ENCODE assay signal across 8 mouse cellular contexts in the genomic region with DNA sequence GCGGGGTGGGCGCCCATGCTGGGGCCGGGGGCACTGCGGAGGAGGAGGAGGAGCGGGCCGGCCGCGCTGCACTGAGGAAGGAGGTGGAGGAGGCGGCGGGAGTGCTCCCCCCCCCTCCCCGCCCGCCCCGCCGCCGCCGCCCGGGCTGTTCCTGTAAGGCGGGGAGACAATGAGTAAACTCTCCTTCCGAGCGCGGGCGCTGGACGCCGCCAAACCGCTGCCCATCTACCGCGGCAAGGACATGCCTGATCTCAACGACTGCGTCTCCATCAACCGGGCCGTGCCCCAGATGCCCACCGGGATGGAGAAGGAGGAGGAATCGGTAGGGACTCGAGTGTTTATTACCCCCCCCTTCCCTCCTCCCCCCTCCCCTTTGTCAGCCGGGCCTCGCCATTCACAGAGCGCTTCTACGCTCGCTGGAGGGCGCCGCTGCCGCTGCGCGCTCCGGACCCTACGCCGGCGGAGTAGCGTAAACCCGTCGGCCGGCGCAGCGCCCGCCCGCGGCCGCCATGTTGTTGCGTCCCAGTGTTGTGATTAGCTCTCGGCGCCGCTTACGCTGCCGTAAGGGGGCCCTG. TPM values are rescaled to one million over a fixed set of nuclear protein-coding genes. Genes with fewer than 3 reads are reported as not detected.
A peak's percentile ranks its signal among the peaks of the same experiment; 100 is the strongest.
DNase-seq lines count a peak whose midpoint lies in the region; ATAC-seq and TF ChIP-seq lines count a peak whose summit lies in the region.

No protein-coding gene starts in this region.

- peak; percentile 93 for ATAC-seq in forebrain, embryonic 12.5 days (ENCODE audit: low FRiP score)
- ATAC-seq in heart, postnatal 0 days (ENCODE audit: insufficient read depth, low read depth) = peak; percentile 83
- ATAC-seq in liver, embryonic 16.5 days (ENCODE audit: low read depth) = peak; percentile 79
- peak; percentile 91 for ATAC-seq in neural tube, embryonic 15.5 days (ENCODE audit: low FRiP score)

- peak; percentile 86 for DNase-seq in c-Kit-positive CD71-positive TER-119-positive erythroid progenitor cells, embryonic 14.5 days (ENCODE audit: low spot score)
- DNase-seq in heart, postnatal 0 days (ENCODE audit: low spot score) = peak; percentile 86
- DNase-seq in kidney, postnatal 4 days = peak; percentile 92 to 95
- DNase-seq in testis, postnatal 14 days (ENCODE audit: low spot score) = peak; percentile 91

- H3K4me3 ChIP-seq in ES-Bruce4 (ENCODE audit: low read depth, low read length) = peak overlapping the region; percentile 100
- H3K4me3 ChIP-seq in forebrain, embryonic 12.5 days (replicated peaks) = peak overlapping the region; percentile 92
- peak overlapping the region; percentile 81 for H3K4me3 ChIP-seq in heart, postnatal 0 days (ENCODE audit: low read depth, low read length)
- peak overlapping the region; percentile 99 for H3K4me3 ChIP-seq in liver, embryonic 16.5 days (ENCODE audit: low read depth, low read length)
- H3K4me3 ChIP-seq in neural tube, embryonic 15.5 days (replicated peaks) = peak overlapping the region; percentile 78

- peak overlapping the region; percentile 100 for H3K9ac ChIP-seq in ES-Bruce4 (ENCODE audit: low read depth, poor library complexity, severe bottlenecking)
- H3K9ac ChIP-seq in forebrain, embryonic 12.5 days = peak overlapping the region; percentile 95
- H3K9ac ChIP-seq in heart, postnatal 0 days (replicated peaks; ENCODE audit: low read depth, low read length) = peak overlapping the region; percentile 96
- H3K9ac ChIP-seq in liver, embryonic 16.5 days (ENCODE audit: low read depth, low read length) = peak overlapping the region; percentile 96
- H3K9ac ChIP-seq in neural tube, embryonic 15.5 days (replicated peaks) = peak overlapping the region; percentile 89

- H3K36me3 ChIP-seq in ES-Bruce4 (ENCODE audit: control insufficient read depth, insufficient read depth, low read length, poor library complexity, severe bottlenecking) = no peaks in the 10 kb centered on the region
- H3K36me3 ChIP-seq in forebrain, embryonic 12.5 days (replicated peaks) = no peaks in the 10 kb centered on the region
- H3K36me3 ChIP-seq in heart, postnatal 0 days (replicated peaks; ENCODE audit: control insufficient read depth, insufficient read depth, low read length) = no peaks in the 10 kb centered on the region
- H3K36me3 ChIP-seq in liver, embryonic 16.5 days (ENCODE audit: control insufficient read depth, insufficient read depth) = no peaks in the 10 kb centered on the region
- no peaks in the 10 kb centered on the region for H3K36me3 ChIP-seq in neural tube, embryonic 15.5 days

- H3K27me3 ChIP-seq in ES-Bruce4 (ENCODE audit: control insufficient read depth, insufficient read depth, low read length, poor library complexity, severe bottlenecking) = no peaks in the 10 kb centered on the region
- no peaks in the 10 kb centered on the region for H3K27me3 ChIP-seq in forebrain, embryonic 12.5 days
- no peaks in the 10 kb centered on the region for H3K27me3 ChIP-seq in heart, postnatal 0 days (ENCODE audit: control insufficient read depth, insufficient read depth, low read length)
- H3K27me3 ChIP-seq in liver, embryonic 16.5 days (ENCODE audit: control insufficient read depth, insufficient read depth, low read depth, low read length) = no peaks in the 10 kb centered on the region; the same call in none of the 2 replicates
- no peaks in the 10 kb centered on the region for H3K27me3 ChIP-seq in neural tube, embryonic 15.5 days (replicated peaks)

- peaks cover 1% of the 10 kb centered on the region for H3K4me1 ChIP-seq in ES-Bruce4 (ENCODE audit: control insufficient read depth, insufficient read depth, low read length)
- H3K4me1 ChIP-seq in forebrain, embryonic 12.5 days = peaks cover 22% of the 10 kb centered on the region
- no peaks in the 10 kb centered on the region; the same call in 1 of the 2 replicates for H3K4me1 ChIP-seq in heart, postnatal 0 days (ENCODE audit: control insufficient read depth, insufficient read depth)
- peaks cover 5% of the 10 kb centered on the region for H3K4me1 ChIP-seq in liver, embryonic 16.5 days (ENCODE audit: control insufficient read depth, low read depth, low read length)
- H3K4me1 ChIP-seq in neural tube, embryonic 15.5 days = peaks cover 25% of the 10 kb centered on the region

- peak overlapping the region; percentile 92 for H3K27ac ChIP-seq in ES-Bruce4 (ENCODE audit: insufficient read depth, low read length)
- H3K27ac ChIP-seq in forebrain, embryonic 12.5 days = peak overlapping the region; percentile 100
- H3K27ac ChIP-seq in heart, postnatal 0 days (ENCODE audit: low read depth) = peak overlapping the region; percentile 100
- peak overlapping the region; percentile 98 for H3K27ac ChIP-seq in liver, embryonic 16.5 days (ENCODE audit: low read length)
- H3K27ac ChIP-seq in neural tube, embryonic 15.5 days (replicated peaks) = peak overlapping the region; percentile 100

- no peaks in the 10 kb centered on the region for H3K9me3 ChIP-seq in ES-Bruce4 (replicated peaks; ENCODE audit: control insufficient read depth, insufficient read depth, low read length, poor library complexity, severe bottlenecking)
- no peaks in the 10 kb centered on the region for H3K9me3 ChIP-seq in forebrain, embryonic 12.5 days
- H3K9me3 ChIP-seq in heart, postnatal 0 days (replicated peaks; ENCODE audit: control insufficient read depth, low read length) = no peaks in the 10 kb centered on the region
- H3K9me3 ChIP-seq in liver, embryonic 16.5 days (replicated peaks; ENCODE audit: control insufficient read depth, low read length) = no peaks in the 10 kb centered on the region
- H3K9me3 ChIP-seq in neural tube, embryonic 15.5 days (replicated peaks) = no peaks in the 10 kb centered on the region

- 0% methylated on average over 32 of the region's 64 CpGs for WGBS in forebrain, embryonic 12.5 days
- 0% methylated on average over 38 of the region's 64 CpGs for WGBS in heart, postnatal 0 days
- WGBS in liver, embryonic 16.5 days (ENCODE audit: insufficient replicate concordance) = under 1% methylated on average over 53 of the region's 64 CpGs
- under 1% methylated on average over 41 of the region's 64 CpGs for WGBS in neural tube, embryonic 15.5 days

- no peak for TF ChIP-seq POLR2A in ES-Bruce4 (IDR thresholded peaks at IDR 0.05; ENCODE audit: insufficient read depth, low read length)

- TF ChIP-seq EP300 in ES-Bruce4 (IDR thresholded peaks at IDR 0.05; ENCODE audit: insufficient read depth, low read depth, low read length) = no peak
- TF ChIP-seq EP300 in heart, postnatal 0 days (IDR thresholded peaks at IDR 0.05; ENCODE audit: low read depth) = peak; percentile 78

- TF ChIP-seq CTCF in ES-Bruce4 (IDR thresholded peaks at IDR 0.05; ENCODE audit: low read depth, low read length) = no peak
- TF ChIP-seq CTCF in heart, postnatal 0 days (IDR thresholded peaks at IDR 0.05; ENCODE audit: low read depth) = peak; percentile 29

- H3K4me2 ChIP-seq in forebrain, embryonic 12.5 days = peak overlapping the region; percentile 74
- peak overlapping the region; percentile 92 for H3K4me2 ChIP-seq in heart, postnatal 0 days (ENCODE audit: low read depth, low read length)
- H3K4me2 ChIP-seq in liver, embryonic 16.5 days (ENCODE audit: low read depth, low read length) = peak overlapping the region; percentile 77
- peak overlapping the region; percentile 64; the same call in 1 of the 2 replicates for H3K4me2 ChIP-seq in neural tube, embryonic 15.5 days

RNA-seq across cellular contexts. Expression of a gene that starts 0.4 kb away (rescaled TPM):
- 27.5 and 38.8 TPM in 2 replicates for polyA plus RNA-seq in ES-Bruce4 (2011; ENCODE audit: insufficient read depth, insufficient read length, low read depth, missing spikeins)
- 15.0 and 15.3 TPM in 2 replicates for polyA plus RNA-seq in forebrain, embryonic 12.5 days (2016; fragmentation: Nextera tagmentation; extraction: Ambion mirVana)
- 7.1 and 15.9 TPM in 2 replicates for total RNA-seq in heart, postnatal 0 days (2014; rRNA removed; ENCODE audit: low replicate concordance)
- 3.2 and 3.3 TPM in 2 replicates for polyA plus RNA-seq in heart, postnatal 0 days (2015; fragmentation: Nextera tagmentation; extraction: Ambion mirVana)
- 1.8 and 2.0 TPM in 2 replicates for polyA plus RNA-seq in liver, embryonic 16.5 days (2015; fragmentation: Nextera tagmentation; extraction: Ambion mirVana)
- 8.5 and 9.4 TPM in 2 replicates for polyA plus RNA-seq in neural tube, embryonic 15.5 days (2015; fragmentation: Nextera tagmentation; extraction: Ambion mirVana)

Comparison
In these comparisons a context has a peak if more than half of its experiments do, and no peak if none do; other contexts are left out.
1. Peak in every context shown above with its lines: DNase-seq, ATAC-seq, H3K4me3 ChIP-seq and H3K27ac ChIP-seq.